Mouse (Mus musculus) heart, embryonic 16.5 days (tissue): Measurements from ENCODE around the gene Olfr11. TPM values are rescaled to one million over a fixed set of nuclear protein-coding genes. Genes with fewer than 3 reads are reported as not detected.

ENCODE experiments used
- ATAC-seq: fragments of 200-750 bp; cut with Nextera tagmentation; replicated peaks from 2 replicates; pipeline ENCODE4 v1.8.0; 2017; ENCODE audit warnings: moderate number of reproducible peaks; ENCODE audit not compliant: insufficient read depth, low FRiP score; ENCODE audit errors: extremely low read depth
- H3K27ac ChIP-seq: fragments of 300-500 bp; sonication (generic); 2 replicates; pipeline ENCODE4 v1.5.1; 2014; ENCODE audit warnings: mild to moderate bottlenecking, low read length, control low read depth, moderate library complexity
- H3K27me3 ChIP-seq: fragments of 300-500 bp; sonication (generic); 2 replicates; pipeline ENCODE4 v1.6.1; 2014; ENCODE audit warnings: low read length, mixed read lengths; ENCODE audit not compliant: control insufficient read depth, insufficient read depth
- H3K36me3 ChIP-seq: fragments of 300-500 bp; sonication (generic); 2 replicates; pipeline ENCODE4 v1.6.1; 2014; ENCODE audit not compliant: control insufficient read depth, insufficient read depth
- H3K4me1 ChIP-seq: fragments of 300-500 bp; sonication (generic); 2 replicates; pipeline ENCODE4 v1.6.1; 2014; ENCODE audit warnings: low read length, mixed read lengths; ENCODE audit not compliant: control insufficient read depth, insufficient read depth
- H3K4me2 ChIP-seq: fragments of 300-500 bp; sonication (generic); 2 replicates; pipeline ENCODE4 v1.6.1; 2014; ENCODE audit warnings: low read depth, mild to moderate bottlenecking, control low read depth, low read length
- H3K4me3 ChIP-seq: fragments of 300-500 bp; sonication (generic); 2 replicates; pipeline ENCODE4 v1.5.1; 2014; ENCODE audit warnings: mild to moderate bottlenecking, control low read depth, low read length
- H3K9ac ChIP-seq: fragments of 300-500 bp; sonication (generic); 2 replicates; pipeline ENCODE4 v1.6.1; 2014; ENCODE audit warnings: low read length, control low read depth
- H3K9me3 ChIP-seq: fragments of 300-500 bp; sonication (generic); replicated peaks from 2 replicates; pipeline ENCODE4 v1.6.1; 2016; ENCODE audit warnings: low read length; ENCODE audit not compliant: control insufficient read depth
- WGBS: fragments of 180-500 bp; shearing (Covaris S2); extraction: QIAGEN DNeasy Blood & Tissue Kit; methylation state at CpG from one replicate; pipeline ENCODE4 v1.1.7; 2014; 5-methylcytosine and 5-hydroxymethylcytosine counted together
- polyA plus RNA-seq: library from polyadenylated mRNA; unstranded; fragments of >200 nt; fragmentation: Nextera tagmentation; extraction: Ambion mirVana; gene quantifications from 2 replicates; pipeline ENCODE4 v1.2.1, GENCODE M21; 2015

The Olfr11 gene
- polyA plus RNA-seq, result not detected in 2 replicates

GRCm38 (mm10) chr13:21642418-21642817 lies at the start of gene Olfr11:
Gene Olfr11 (minus strand): TSS chr13:21642518.
- Histone ChIP-seq H3K36me3 (no peaks in the 10 kb centered on the region), H3K27ac (no peak within 1 kb of the TSS), H3K4me3 (no peak within 1 kb of the TSS), H3K4me1 (no peaks in the 10 kb centered on the region), H3K9me3 (no peaks in the 10 kb centered on the region), H3K27me3 (no peaks in the 10 kb centered on the region), H3K9ac (no peak within 1 kb of the TSS), H3K4me2 (no peak within 1 kb of the TSS)
- WGBS, result 78% methylated on average over 2 of the region's 2 CpGs
- no peak for ATAC-seq

GRCm38 (mm10) chr13:21677305-21677704 lies 35.0 kb upstream of the Olfr11 start, which contains the start of gene Olfr1360:
Gene Olfr1360 (minus strand): TSS chr13:21677405.
- no peak for ATAC-seq
- Histone ChIP-seq H3K4me2 (no peak within 1 kb of the TSS), H3K36me3 (no peaks in the 10 kb centered on the region), H3K9ac (no peak within 1 kb of the TSS), H3K4me1 (no peaks in the 10 kb centered on the region), H3K4me3 (no peak within 1 kb of the TSS), H3K9me3 (no peaks in the 10 kb centered on the region), H3K27me3 (no peaks in the 10 kb centered on the region), H3K27ac (no peak within 1 kb of the TSS)
- 77% methylated on average over 2 of the region's 2 CpGs for WGBS

GRCm38 (mm10) chr13:21663286-21663685 lies 21.0 kb upstream of the Olfr11 start, which contains the start of gene Olfr1361:
Gene Olfr1361 (minus strand): TSS chr13:21663386.
- H3K4me3 ChIP-seq, result no peak within 1 kb of the TSS
- no peaks in the 10 kb centered on the region for H3K36me3 ChIP-seq
- H3K9ac ChIP-seq, result no peak within 1 kb of the TSS
- no peaks in the 10 kb centered on the region for H3K4me1 ChIP-seq
- no peaks in the 10 kb centered on the region for H3K9me3 ChIP-seq
- no peak within 1 kb of the TSS for H3K27ac ChIP-seq
- 67% methylated on average over 2 of the region's 2 CpGs for WGBS
- ATAC-seq, result no peak
- H3K4me2 ChIP-seq, result no peak within 1 kb of the TSS
- H3K27me3 ChIP-seq, result no peaks in the 10 kb centered on the region

GRCm38 (mm10) chr13:21613922-21614321 lies 28.4 kb downstream of the Olfr11 start, which contains the start of gene Olfr1362:
Gene Olfr1362 (minus strand): TSS chr13:21614022.
- no peak within 1 kb of the TSS for H3K4me2 ChIP-seq
- H3K9ac ChIP-seq, result no peak within 1 kb of the TSS
- no peak for ATAC-seq

GRCm38 (mm10) chr13:21591618-21592017 lies 50.7 kb downstream of the Olfr11 start:
- Histone ChIP-seq H3K27ac (no peak overlapping the region), H3K4me3 (no peak overlapping the region), H3K36me3 (no peaks in the 10 kb centered on the region), H3K4me2 (no peak overlapping the region), H3K27me3 (no peaks in the 10 kb centered on the region), H3K4me1 (no peaks in the 10 kb centered on the region), H3K9me3 (peaks cover 4% of the 10 kb centered on the region; the same call in 1 of the 2 replicates), H3K9ac (no peak overlapping the region)
- 48% methylated on average over 2 of the region's 2 CpGs for WGBS
- ATAC-seq, result no peak

More at GRCm38 (mm10) chr13:21613922-21614321, 28.4 kb downstream of the Olfr11 start, which contains the start of gene Olfr1362:
- H3K27ac ChIP-seq, result no peak within 1 kb of the TSS
- no peaks in the 10 kb centered on the region for H3K9me3 ChIP-seq
- H3K4me1 ChIP-seq, result no peaks in the 10 kb centered on the region
- no peak within 1 kb of the TSS for H3K4me3 ChIP-seq
- no peaks in the 10 kb centered on the region for H3K27me3 ChIP-seq
- H3K36me3 ChIP-seq, result no peaks in the 10 kb centered on the region

Other genes with a start within 250 kb of the Olfr11 start
- 70.4 and 73.1 TPM in 2 replicates for gene Zkscan3, start 239.8 kb downstream of the Olfr11 start, polyA plus RNA-seq
- gene Pgbd1, start 201.5 kb downstream of the Olfr11 start, polyA plus RNA-seq, result 3.2 and 3.9 TPM in 2 replicates
- gene Zscan26, start 188.8 kb downstream of the Olfr11 start, polyA plus RNA-seq, result 25.2 and 25.8 TPM in 2 replicates
- 1.5 and 1.7 TPM in 2 replicates for gene Nkapl, start 174.0 kb downstream of the Olfr11 start, polyA plus RNA-seq
- 1.9 and 2.2 TPM in 2 replicates for gene Zkscan4, start 163.6 kb downstream of the Olfr11 start, polyA plus RNA-seq
- gene Gm10065, start 163.1 kb downstream of the Olfr11 start, polyA plus RNA-seq, result not detected in 2 replicates
- gene AK157302, start 147.3 kb downstream of the Olfr11 start, polyA plus RNA-seq, result 0.77 and 4.1 TPM in 2 replicates
- gene Gm11273, start 141.1 kb downstream of the Olfr11 start, polyA plus RNA-seq, result 20.3 and 62.4 TPM in 2 replicates
- gene Zkscan8, start 111.4 kb downstream of the Olfr11 start, polyA plus RNA-seq, result 3.7 and 4.7 TPM in 2 replicates
- 0.04 TPM in 1 of 2 replicates, not detected in the other for gene Olfr1366, start 99.7 kb downstream of the Olfr11 start, polyA plus RNA-seq
- gene Olfr1535, start 82.6 kb downstream of the Olfr11 start, polyA plus RNA-seq, result not detected in 2 replicates
- gene Olfr1364, start 60.8 kb downstream of the Olfr11 start, polyA plus RNA-seq, result not detected in 2 replicates
- not detected in 2 replicates for gene Olfr1362, start 28.5 kb downstream of the Olfr11 start, polyA plus RNA-seq
- not detected in 2 replicates for gene Olfr1361, start 20.9 kb upstream of the Olfr11 start, polyA plus RNA-seq
- gene Olfr1360, start 34.9 kb upstream of the Olfr11 start, polyA plus RNA-seq, result not detected in 2 replicates
- not detected in 2 replicates for gene Olfr1359, start 55.6 kb upstream of the Olfr11 start, polyA plus RNA-seq
- 0.86 and 1.7 TPM in 2 replicates for gene Hist1h2bl, start 73.6 kb upstream of the Olfr11 start, polyA plus RNA-seq
- 4.3 and 8.1 TPM in 2 replicates for gene Hist1h2ai, start 73.9 kb upstream of the Olfr11 start, polyA plus RNA-seq
- gene Hist1h3h, start 75.1 kb upstream of the Olfr11 start, polyA plus RNA-seq, result 4.8 and 6.2 TPM in 2 replicates
- 1.8 and 2.4 TPM in 2 replicates for gene Hist1h2bm, start 79.5 kb upstream of the Olfr11 start, polyA plus RNA-seq
- gene Hist1h4j, start 92.5 kb upstream of the Olfr11 start, polyA plus RNA-seq, result 0.51 and 0.67 TPM in 2 replicates
- gene Hist1h4k, start 108.0 kb upstream of the Olfr11 start, polyA plus RNA-seq, result 1.9 TPM in 1 of 2 replicates, not detected in the other
- 9.3 and 10.0 TPM in 2 replicates for gene Hist1h2ak, start 111.3 kb upstream of the Olfr11 start, polyA plus RNA-seq
- gene Hist1h2bn, start 111.6 kb upstream of the Olfr11 start, polyA plus RNA-seq, result 0.88 and 1.6 TPM in 2 replicates
- 8.6 and 9.8 TPM in 2 replicates for gene Hist1h1b, start 138.1 kb upstream of the Olfr11 start, polyA plus RNA-seq
- 50.2 and 54.0 TPM in 2 replicates for gene Hist1h3i, start 140.9 kb upstream of the Olfr11 start, polyA plus RNA-seq
- 3.0 and 3.1 TPM in 2 replicates for gene Hist1h2an, start 144.7 kb upstream of the Olfr11 start, polyA plus RNA-seq
- 0.34 and 0.52 TPM in 2 replicates for gene Hist1h2bp, start 144.9 kb upstream of the Olfr11 start, polyA plus RNA-seq
- 9.3 and 10.4 TPM in 2 replicates for gene Hist1h2bq, start 167.7 kb upstream of the Olfr11 start, polyA plus RNA-seq
- gene Hist1h2ao, start 167.9 kb upstream of the Olfr11 start, polyA plus RNA-seq, result not detected in 2 replicates
- gene Hist1h4m, start 169.2 kb upstream of the Olfr11 start, polyA plus RNA-seq, result not detected in 2 replicates
- gene Hist1h4n, start 189.7 kb upstream of the Olfr11 start, polyA plus RNA-seq, result 6.3 and 7.5 TPM in 2 replicates
- 1,370 and 1,778 TPM in 2 replicates for gene Hist1h2ap, start 191.0 kb upstream of the Olfr11 start, polyA plus RNA-seq
- gene Hist1h2br, start 191.2 kb upstream of the Olfr11 start, polyA plus RNA-seq, result 9.6 and 10.5 TPM in 2 replicates